Mouse (Mus musculus) heart, embryonic 16.5 days (tissue): Measurements from ENCODE around the gene Calhm3. TPM values are rescaled to one million over a fixed set of nuclear protein-coding genes. Genes with fewer than 3 reads are reported as not detected.

Experiments
- ATAC-seq: fragments of 200-750 bp; cut with Nextera tagmentation; replicated peaks from 2 replicates; pipeline ENCODE4 v1.8.0; 2017; ENCODE audit warnings: moderate number of reproducible peaks; ENCODE audit not compliant: insufficient read depth, low FRiP score; ENCODE audit errors: extremely low read depth
- H3K27ac ChIP-seq: fragments of 300-500 bp; sonication (generic); 2 replicates; pipeline ENCODE4 v1.5.1; 2014; ENCODE audit warnings: mild to moderate bottlenecking, low read length, control low read depth, moderate library complexity
- H3K27me3 ChIP-seq: fragments of 300-500 bp; sonication (generic); 2 replicates; pipeline ENCODE4 v1.6.1; 2014; ENCODE audit warnings: low read length, mixed read lengths; ENCODE audit not compliant: control insufficient read depth, insufficient read depth
- H3K36me3 ChIP-seq: fragments of 300-500 bp; sonication (generic); 2 replicates; pipeline ENCODE4 v1.6.1; 2014; ENCODE audit not compliant: control insufficient read depth, insufficient read depth
- H3K4me1 ChIP-seq: fragments of 300-500 bp; sonication (generic); 2 replicates; pipeline ENCODE4 v1.6.1; 2014; ENCODE audit warnings: low read length, mixed read lengths; ENCODE audit not compliant: control insufficient read depth, insufficient read depth
- H3K4me2 ChIP-seq: fragments of 300-500 bp; sonication (generic); 2 replicates; pipeline ENCODE4 v1.6.1; 2014; ENCODE audit warnings: low read depth, mild to moderate bottlenecking, control low read depth, low read length
- H3K4me3 ChIP-seq: fragments of 300-500 bp; sonication (generic); 2 replicates; pipeline ENCODE4 v1.5.1; 2014; ENCODE audit warnings: mild to moderate bottlenecking, control low read depth, low read length
- H3K9ac ChIP-seq: fragments of 300-500 bp; sonication (generic); 2 replicates; pipeline ENCODE4 v1.6.1; 2014; ENCODE audit warnings: low read length, control low read depth
- H3K9me3 ChIP-seq: fragments of 300-500 bp; sonication (generic); replicated peaks from 2 replicates; pipeline ENCODE4 v1.6.1; 2016; ENCODE audit warnings: low read length; ENCODE audit not compliant: control insufficient read depth
- WGBS: fragments of 180-500 bp; shearing (Covaris S2); extraction: QIAGEN DNeasy Blood & Tissue Kit; methylation state at CpG from one replicate; pipeline ENCODE4 v1.1.7; 2014; 5-methylcytosine and 5-hydroxymethylcytosine counted together
- polyA plus RNA-seq: library from polyadenylated mRNA; unstranded; fragments of >200 nt; fragmentation: Nextera tagmentation; extraction: Ambion mirVana; gene quantifications from 2 replicates; pipeline ENCODE4 v1.2.1, GENCODE M21; 2015

Calhm3 gene
- polyA plus RNA-seq, 1 experiment from 2014 or later, result not detected

- Histone ChIP-seq H3K9me3 (no peaks in the 10 kb centered on the region), H3K4me2 (peak overlapping the region; percentile 82), H3K4me1 (peaks cover 19% of the 10 kb centered on the region), H3K27ac (peak overlapping the region; percentile 85), H3K27me3 (no peaks in the 10 kb centered on the region; the same call in 1 of the 2 replicates), H3K9ac (peak overlapping the region; percentile 86), H3K36me3 (peaks cover 8% of the 10 kb centered on the region), H3K4me3 (peak overlapping the region; percentile 59)
- WGBS, result 17% methylated on average over 6 of the region's 6 CpGs
- peak; percentile 34; the same call in 1 of the 2 replicates for ATAC-seq
Measured at GRCm38 (mm10) chr19:47137051-47137581, 20.4 kb downstream of the Calhm3 start.

GRCm38 (mm10) chr19:47136170-47136569, 21.4 kb downstream of the Calhm3 start:
- no peak overlapping the region for H3K4me3 ChIP-seq
- H3K9ac ChIP-seq, result no peak overlapping the region
- peaks cover 12% of the 10 kb centered on the region for H3K36me3 ChIP-seq
- ATAC-seq, result no peak
- no peaks in the 10 kb centered on the region; the same call in 1 of the 2 replicates for H3K27me3 ChIP-seq
- no peak overlapping the region for H3K27ac ChIP-seq
- no peak overlapping the region for H3K4me2 ChIP-seq
- H3K9me3 ChIP-seq, result no peaks in the 10 kb centered on the region
- H3K4me1 ChIP-seq, result peaks cover 19% of the 10 kb centered on the region
- WGBS, result 86% methylated on average over 5 of the region's 5 CpGs

- no peak overlapping the region for H3K9ac ChIP-seq
- peaks cover 18% of the 10 kb centered on the region for H3K36me3 ChIP-seq
- H3K27ac ChIP-seq, result no peak overlapping the region
- 90% methylated on average over 17 of the region's 17 CpGs for WGBS
- no peaks in the 10 kb centered on the region for H3K9me3 ChIP-seq
- H3K4me1 ChIP-seq, result peaks cover 19% of the 10 kb centered on the region
- no peak overlapping the region for H3K4me2 ChIP-seq
- ATAC-seq, result no peak
- H3K27me3 ChIP-seq, result no peaks in the 10 kb centered on the region; the same call in 1 of the 2 replicates
- no peak overlapping the region for H3K4me3 ChIP-seq
Measured at GRCm38 (mm10) chr19:47135568-47135967, 22.0 kb downstream of the Calhm3 start.

- H3K36me3 ChIP-seq, result peaks cover 40% of the 10 kb centered on the region
- H3K4me3 ChIP-seq, result no peak overlapping the region
- H3K4me1 ChIP-seq, result peaks cover 13% of the 10 kb centered on the region
- no peak overlapping the region for H3K9ac ChIP-seq
- no peak overlapping the region for H3K27ac ChIP-seq
- ATAC-seq, result no peak
- 82% methylated on average over 7 of the region's 7 CpGs for WGBS
- H3K4me2 ChIP-seq, result no peak overlapping the region
- H3K9me3 ChIP-seq, result no peaks in the 10 kb centered on the region
- H3K27me3 ChIP-seq, result no peaks in the 10 kb centered on the region
Measured at GRCm38 (mm10) chr19:47133161-47133560, 24.4 kb downstream of the Calhm3 start.

- no peaks in the 10 kb centered on the region for H3K9me3 ChIP-seq
- ATAC-seq, result no peak
- H3K9ac ChIP-seq, result no peak overlapping the region
- 92% methylated on average over 15 of the region's 15 CpGs for WGBS
- no peaks in the 10 kb centered on the region for H3K27me3 ChIP-seq
- H3K36me3 ChIP-seq, result peaks cover 60% of the 10 kb centered on the region
- H3K4me3 ChIP-seq, result no peak overlapping the region
- H3K4me1 ChIP-seq, result no peaks in the 10 kb centered on the region
- H3K4me2 ChIP-seq, result no peak overlapping the region
- H3K27ac ChIP-seq, result no peak overlapping the region
Measured at GRCm38 (mm10) chr19:47130551-47131125, 26.9 kb downstream of the Calhm3 start.

- H3K4me3 ChIP-seq, result no peak overlapping the region
- peaks cover 66% of the 10 kb centered on the region for H3K36me3 ChIP-seq
- H3K9ac ChIP-seq, result no peak overlapping the region
- H3K9me3 ChIP-seq, result no peaks in the 10 kb centered on the region
- H3K4me2 ChIP-seq, result no peak overlapping the region
- H3K27ac ChIP-seq, result no peak overlapping the region
- WGBS, result 94% methylated on average over 11 of the region's 11 CpGs
- H3K27me3 ChIP-seq, result no peaks in the 10 kb centered on the region
- no peaks in the 10 kb centered on the region; the same call in 1 of the 2 replicates for H3K4me1 ChIP-seq
- no peak for ATAC-seq
Measured at GRCm38 (mm10) chr19:47128835-47129234, 28.7 kb downstream of the Calhm3 start.

- 93% methylated on average over 10 of the region's 10 CpGs for WGBS
Measured at GRCm38 (mm10) chr19:47128164-47128563, 29.4 kb downstream of the Calhm3 start.

GRCm38 (mm10) chr19:47122802-47123201, 34.8 kb downstream of the Calhm3 start:
- no peak overlapping the region for H3K4me2 ChIP-seq
- WGBS, result 30% methylated on average over 2 of the region's 2 CpGs
- H3K4me1 ChIP-seq, result no peaks in the 10 kb centered on the region; the same call in 1 of the 2 replicates
- H3K36me3 ChIP-seq, result peaks cover 36% of the 10 kb centered on the region
- no peaks in the 10 kb centered on the region for H3K9me3 ChIP-seq
- H3K27me3 ChIP-seq, result no peaks in the 10 kb centered on the region
- H3K9ac ChIP-seq, result no peak overlapping the region
- no peak for ATAC-seq
- no peak overlapping the region for H3K4me3 ChIP-seq
- H3K27ac ChIP-seq, result no peak overlapping the region

More at GRCm38 (mm10) chr19:47128164-47128563, 29.4 kb downstream of the Calhm3 start:
- no peaks in the 10 kb centered on the region for H3K27me3 ChIP-seq
- peaks cover 64% of the 10 kb centered on the region for H3K36me3 ChIP-seq
- H3K9me3 ChIP-seq, result no peaks in the 10 kb centered on the region
- no peaks in the 10 kb centered on the region; the same call in 1 of the 2 replicates for H3K4me1 ChIP-seq
- no peak overlapping the region for H3K4me3 ChIP-seq
- no peak for ATAC-seq
- no peak overlapping the region for H3K4me2 ChIP-seq
- no peak overlapping the region for H3K9ac ChIP-seq
- H3K27ac ChIP-seq, result no peak overlapping the region

- Histone ChIP-seq H3K27ac (no peak overlapping the region), H3K4me3 (no peak overlapping the region), H3K9ac (no peak overlapping the region), H3K4me2 (no peak overlapping the region), H3K36me3 (peaks cover 36% of the 10 kb centered on the region), H3K27me3 (no peaks in the 10 kb centered on the region), H3K4me1 (no peaks in the 10 kb centered on the region; the same call in none of the 2 replicates), H3K9me3 (no peaks in the 10 kb centered on the region)
- no peak for ATAC-seq
- 41% methylated on average over 4 of the region's 4 CpGs for WGBS
Measured at GRCm38 (mm10) chr19:47121054-47121453, 36.5 kb downstream of the Calhm3 start.
